Mouse (Mus musculus) heart, embryonic 11.5 days (tissue): ENCODE measurements at regions not wholly inside any gene's neighbourhood (a gene's known extent, or its start where the extent isn't known, plus 50 kb on each side); places are given as distances from the start of the nearest gene placed in this dataset.
A peak's percentile ranks its signal among the peaks of the same experiment; 100 is the strongest.

Experiments
- ATAC-seq: fragments of 200-750 bp; cut with Nextera tagmentation; replicated peaks from 2 replicates; pipeline ENCODE4 v1.8.0; 2017; ENCODE audit warnings: moderate library complexity; ENCODE audit not compliant: insufficient number of reproducible peaks, low FRiP score, low TSS enrichment
- H3K27ac ChIP-seq: fragments of 300-500 bp; sonication (generic); 2 replicates; pipeline ENCODE4 v1.5.1; 2014; ENCODE audit warnings: mild to moderate bottlenecking, low read depth, low read length
- H3K27me3 ChIP-seq: fragments of 300-500 bp; sonication (generic); 2 replicates; pipeline ENCODE4 v1.6.1; 2014; ENCODE audit warnings: mild to moderate bottlenecking, low read length, mixed read lengths; ENCODE audit not compliant: control insufficient read depth, insufficient read depth
- H3K36me3 ChIP-seq: fragments of 300-500 bp; sonication (generic); 2 replicates; pipeline ENCODE4 v1.6.1; 2014; ENCODE audit warnings: mild to moderate bottlenecking, low read length, moderate library complexity, mixed read lengths; ENCODE audit not compliant: control insufficient read depth, insufficient read depth
- H3K4me1 ChIP-seq: fragments of 300-500 bp; sonication (generic); 2 replicates; pipeline ENCODE4 v1.6.1; 2014; ENCODE audit warnings: low read length; ENCODE audit not compliant: control insufficient read depth, insufficient read depth
- H3K4me2 ChIP-seq: fragments of 300-500 bp; sonication (generic); 2 replicates; pipeline ENCODE4 v1.6.1; 2014; ENCODE audit warnings: mild to moderate bottlenecking, moderate library complexity
- H3K4me3 ChIP-seq: fragments of 300-500 bp; sonication (generic); 2 replicates; pipeline ENCODE4 v1.5.1; 2014; ENCODE audit warnings: low read depth, low read length
- H3K9ac ChIP-seq: fragments of 300-500 bp; sonication (generic); 2 replicates; pipeline ENCODE4 v1.6.1; 2014; ENCODE audit warnings: mild to moderate bottlenecking, low read depth, low read length, moderate library complexity
- H3K9me3 ChIP-seq: fragments of 300-500 bp; sonication (generic); replicated peaks from 2 replicates; pipeline ENCODE4 v1.6.1; 2016; ENCODE audit warnings: low read length; ENCODE audit not compliant: control insufficient read depth
- WGBS: fragments of 180-500 bp; shearing (Covaris S2); extraction: QIAGEN DNeasy Blood & Tissue Kit; methylation state at CpG from one replicate; pipeline ENCODE4 v1.1.7; 2014; ENCODE audit not compliant: insufficient replicate concordance; 5-methylcytosine and 5-hydroxymethylcytosine counted together

DNA sequence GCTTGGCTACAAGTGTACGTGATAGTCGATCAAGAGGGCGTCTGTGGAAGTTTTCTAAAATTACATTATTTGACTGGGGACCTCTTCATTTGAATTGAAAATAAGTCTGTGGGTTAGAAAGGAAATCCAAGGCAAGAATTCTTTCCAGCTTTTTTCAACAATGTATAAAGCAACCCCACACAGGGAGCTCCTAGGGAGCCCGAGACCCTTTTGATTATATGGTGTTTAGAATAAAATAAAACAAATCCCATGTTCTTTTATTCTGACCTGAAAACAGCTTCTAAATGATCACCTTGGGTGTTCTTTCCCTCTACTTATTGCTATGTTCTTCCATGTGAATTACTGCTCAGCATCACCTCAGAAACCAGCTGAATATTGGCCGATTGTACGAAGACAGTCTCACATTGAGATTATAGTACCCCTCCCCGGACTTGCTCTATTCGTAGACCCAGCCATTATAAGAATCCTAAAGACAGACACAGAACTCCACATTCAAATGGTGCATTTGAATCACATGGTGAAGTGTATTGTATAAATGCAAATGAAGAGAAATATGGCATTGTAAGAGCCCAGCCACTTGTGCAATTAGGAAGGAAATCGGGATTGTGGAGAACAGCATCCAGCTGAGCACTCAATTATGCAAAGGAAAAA lies 236.3 kb upstream of the Map3k7 start:
- no peaks in the 10 kb centered on the region for H3K9me3 ChIP-seq
- ATAC-seq = no peak
- H3K9ac ChIP-seq = no peak overlapping the region
- no peak overlapping the region for H3K4me2 ChIP-seq
- 89% methylated on average over 9 of the region's 9 CpGs for WGBS
- no peaks in the 10 kb centered on the region for H3K36me3 ChIP-seq
- H3K4me1 ChIP-seq = no peaks in the 10 kb centered on the region
- H3K27ac ChIP-seq = no peak overlapping the region
- H3K4me3 ChIP-seq = no peak overlapping the region
- H3K27me3 ChIP-seq = no peaks in the 10 kb centered on the region

DNA sequence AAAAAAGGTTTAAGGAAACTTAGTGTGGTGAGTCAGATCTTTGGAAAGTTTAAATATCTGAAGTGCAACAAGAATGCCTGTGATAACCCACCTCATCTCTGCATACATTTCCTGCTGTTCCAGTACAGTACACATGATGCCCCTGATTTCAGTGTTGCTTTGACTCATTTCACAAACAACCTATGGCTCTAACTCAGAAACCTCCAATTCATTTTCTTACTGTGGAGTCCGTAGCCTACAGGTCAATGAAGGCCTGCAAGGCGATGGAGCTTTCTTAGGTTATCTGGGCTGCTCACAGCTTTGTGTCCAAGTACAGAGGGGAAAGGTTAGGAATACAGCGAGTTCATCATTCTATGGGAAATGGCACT lies 235.8 kb upstream of the Map3k7 start:
- no peak overlapping the region for H3K27ac ChIP-seq
- no peak overlapping the region for H3K9ac ChIP-seq
- no peak for ATAC-seq
- no peak overlapping the region for H3K4me3 ChIP-seq
- H3K4me1 ChIP-seq = no peaks in the 10 kb centered on the region
- H3K4me2 ChIP-seq = no peak overlapping the region
- no peaks in the 10 kb centered on the region for H3K36me3 ChIP-seq
- 86% methylated on average over 3 of the region's 3 CpGs for WGBS
- H3K27me3 ChIP-seq = no peaks in the 10 kb centered on the region
- no peaks in the 10 kb centered on the region for H3K9me3 ChIP-seq

DNA sequence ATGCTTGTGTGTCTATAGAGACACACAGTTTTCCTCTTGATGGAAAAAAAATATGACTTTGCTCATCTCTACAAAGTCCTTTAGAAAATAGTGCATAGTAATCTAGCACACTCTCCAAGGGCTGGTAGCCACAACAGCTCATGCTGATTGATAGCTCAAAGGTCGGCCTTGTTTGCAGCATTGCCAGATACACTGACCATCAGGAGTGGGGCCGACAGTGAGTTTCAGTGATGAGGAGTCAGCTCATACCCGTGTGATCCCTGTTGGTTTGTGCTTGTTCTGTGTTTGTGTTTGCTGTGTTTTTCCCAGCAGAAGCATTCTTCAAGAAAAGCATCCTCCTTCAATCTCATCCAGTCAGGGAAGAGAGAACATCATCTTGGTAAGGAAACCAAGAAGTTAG lies 220.1 kb upstream of the Map3k7 start:
- Histone ChIP-seq H3K4me1 (no peaks in the 10 kb centered on the region), H3K36me3 (no peaks in the 10 kb centered on the region), H3K27me3 (no peaks in the 10 kb centered on the region), H3K4me2 (no peak overlapping the region), H3K4me3 (no peak overlapping the region), H3K9me3 (no peaks in the 10 kb centered on the region), H3K27ac (no peak overlapping the region), H3K9ac (no peak overlapping the region)
- whole genome bisulfite sequencing = 51% methylated on average over 3 of the region's 3 CpGs
- ATAC-seq = no peak

DNA sequence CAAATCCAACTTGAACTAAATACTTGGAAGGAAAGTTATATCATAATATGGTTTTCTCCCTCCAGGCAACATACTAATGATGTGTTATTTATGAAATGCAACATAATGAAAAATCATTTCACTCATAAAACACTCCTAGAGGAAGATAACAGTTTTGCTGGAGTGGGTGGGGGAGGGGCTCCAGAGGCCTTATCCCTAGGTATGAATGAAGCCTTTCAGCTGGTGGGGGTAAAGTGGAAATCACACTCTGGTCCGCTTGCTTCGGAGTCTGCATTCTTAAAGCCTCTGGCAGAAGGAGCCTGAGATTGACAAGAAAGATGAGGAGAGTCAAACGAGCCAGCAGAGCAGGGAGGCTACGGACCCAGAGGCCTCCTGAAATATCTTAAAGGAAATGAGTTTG lies 219.5 kb upstream of the Map3k7 start:
- no peaks in the 10 kb centered on the region for H3K27me3 ChIP-seq
- H3K4me3 ChIP-seq = no peak overlapping the region
- H3K4me1 ChIP-seq = no peaks in the 10 kb centered on the region
- H3K36me3 ChIP-seq = no peaks in the 10 kb centered on the region
- 36% methylated on average over 4 of the region's 4 CpGs for WGBS
- no peak for ATAC-seq
- H3K9me3 ChIP-seq = no peaks in the 10 kb centered on the region
- no peak overlapping the region for H3K27ac ChIP-seq
- H3K9ac ChIP-seq = no peak overlapping the region
- no peak overlapping the region for H3K4me2 ChIP-seq

DNA sequence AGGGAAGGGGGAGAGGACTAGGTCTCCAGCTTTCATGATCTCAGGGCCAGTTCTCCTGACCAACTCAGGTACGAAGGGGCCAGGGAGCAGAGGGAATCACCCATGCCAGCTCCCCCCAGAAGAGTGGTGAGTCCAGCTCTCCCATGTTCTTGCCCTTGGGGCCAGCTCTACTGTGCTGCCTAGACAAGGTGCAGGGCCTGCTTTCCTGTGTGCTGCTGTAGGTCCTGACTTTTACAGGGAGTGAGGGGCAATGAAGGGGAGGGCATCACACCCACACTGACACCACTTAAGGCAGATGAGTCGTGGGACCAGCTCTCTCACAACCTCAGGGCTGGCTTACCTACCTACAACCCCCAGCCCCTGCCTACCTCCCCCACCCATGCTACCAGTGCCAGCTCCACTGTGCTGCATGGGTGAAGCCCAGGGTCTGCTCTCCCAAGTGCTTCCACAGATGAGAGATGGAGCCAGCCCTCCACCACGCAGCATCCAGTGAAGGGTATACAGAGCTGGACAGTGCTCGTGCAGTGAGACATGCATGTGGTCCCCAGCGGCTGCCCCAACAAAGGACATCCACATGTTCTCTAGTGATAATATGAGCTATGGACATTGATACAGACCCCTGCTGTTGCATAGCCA lies 210.1 kb upstream of the Map3k7 start:
- H3K4me2 ChIP-seq = no peak overlapping the region
- no peaks in the 10 kb centered on the region for H3K36me3 ChIP-seq
- no peaks in the 10 kb centered on the region for H3K4me1 ChIP-seq
- no peak overlapping the region for H3K27ac ChIP-seq
- H3K9me3 ChIP-seq = no peaks in the 10 kb centered on the region
- H3K9ac ChIP-seq = no peak overlapping the region
- 0 out of 2 replicates have a peak, but pooled peaks have one; percentile 49 for ATAC-seq
- no peaks in the 10 kb centered on the region for H3K27me3 ChIP-seq
- 68% methylated on average over 5 of the region's 5 CpGs for WGBS
- no peak overlapping the region for H3K4me3 ChIP-seq

DNA sequence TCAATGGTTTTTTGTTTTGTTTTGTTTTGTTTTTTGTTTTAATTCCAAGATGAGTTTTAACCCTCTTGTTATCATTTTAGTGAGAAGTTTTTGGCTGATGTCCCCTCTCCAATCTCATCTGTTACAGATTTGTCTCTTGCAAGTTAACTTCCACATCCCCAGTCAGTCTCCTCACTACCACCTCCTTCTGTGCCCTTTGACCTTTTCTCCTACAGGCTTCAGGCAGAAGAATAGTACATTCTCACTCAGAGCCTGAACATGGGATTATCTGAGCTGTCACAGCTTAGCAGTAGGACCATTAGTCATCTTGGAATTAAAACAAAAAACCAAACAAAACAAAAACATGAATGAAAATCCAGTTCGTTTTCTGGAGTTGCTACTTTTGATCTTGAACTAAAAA lies 206.8 kb upstream of the Map3k7 start:
- H3K9ac ChIP-seq = no peak overlapping the region
- no peaks in the 10 kb centered on the region for H3K9me3 ChIP-seq
- 45% methylated on average over 1 of the region's 1 CpGs for WGBS
- H3K4me2 ChIP-seq = no peak overlapping the region
- H3K4me1 ChIP-seq = peaks cover 10% of the 10 kb centered on the region; the same call in 1 of the 2 replicates
- no peaks in the 10 kb centered on the region for H3K27me3 ChIP-seq
- H3K36me3 ChIP-seq = no peaks in the 10 kb centered on the region
- no peak for ATAC-seq
- no peak overlapping the region for H3K4me3 ChIP-seq
- H3K27ac ChIP-seq = no peak overlapping the region

DNA sequence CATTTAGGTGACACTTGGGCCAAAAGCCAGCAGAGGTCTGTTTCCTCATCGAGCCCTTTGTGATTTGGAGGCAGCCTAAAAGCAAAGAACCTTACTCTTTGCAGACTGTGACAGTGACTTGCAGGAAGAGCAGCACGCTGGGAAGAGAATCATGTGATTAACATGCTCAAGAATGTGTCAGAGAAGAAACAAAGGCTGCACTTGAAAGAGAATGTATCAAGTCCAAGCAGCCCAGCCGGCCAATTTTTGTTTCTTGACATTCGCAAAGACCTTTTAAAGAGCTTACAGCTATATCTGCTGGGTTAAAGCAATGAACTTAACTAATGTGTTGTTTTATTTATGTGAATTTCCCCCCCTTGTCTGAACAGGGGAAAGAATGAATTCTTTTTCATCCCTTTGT lies 203.8 kb upstream of the Map3k7 start:
- no peak for ATAC-seq
- Histone ChIP-seq H3K36me3 (no peaks in the 10 kb centered on the region), H3K4me2 (no peak overlapping the region), H3K27ac (no peak overlapping the region), H3K4me1 (peaks cover 12% of the 10 kb centered on the region; the same call in 1 of the 2 replicates), H3K27me3 (no peaks in the 10 kb centered on the region), H3K9ac (no peak overlapping the region), H3K9me3 (no peaks in the 10 kb centered on the region), H3K4me3 (no peak overlapping the region)
- 51% methylated on average over 4 of the region's 4 CpGs for WGBS

DNA sequence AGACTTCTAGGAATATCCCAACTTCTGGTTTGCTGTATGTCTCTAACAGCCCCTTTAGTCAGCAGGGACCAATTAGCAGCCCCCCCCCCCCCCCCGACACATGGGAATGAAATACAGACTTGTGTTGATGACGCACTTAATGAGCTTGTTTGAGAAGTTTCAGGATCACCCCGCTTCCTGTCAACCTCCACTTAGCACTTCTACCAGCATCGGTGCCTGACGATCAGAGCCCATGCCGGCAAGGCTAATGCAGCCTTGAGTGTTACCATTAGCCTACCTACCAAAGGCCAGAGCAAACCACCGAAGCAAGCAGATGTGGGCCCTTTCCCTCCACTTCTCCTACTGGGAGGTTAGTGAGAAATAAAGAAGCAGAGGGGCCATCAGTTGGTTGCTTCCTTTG lies 201.7 kb upstream of the Map3k7 start:
- no peak overlapping the region for H3K9ac ChIP-seq
- no peak for ATAC-seq
- 15% methylated on average over 7 of the region's 7 CpGs for WGBS

More for the DNA sequence above, 201.7 kb upstream of the Map3k7 start:
- Histone ChIP-seq H3K4me1 (peaks cover 12% of the 10 kb centered on the region; the same call in 1 of the 2 replicates), H3K9me3 (no peaks in the 10 kb centered on the region), H3K4me2 (peak overlapping the region; percentile 45; the same call in 1 of the 2 replicates), H3K4me3 (no peak overlapping the region), H3K27me3 (no peaks in the 10 kb centered on the region), H3K27ac (no peak overlapping the region), H3K36me3 (no peaks in the 10 kb centered on the region)
